Mouse (Mus musculus): ENCODE measurements around the gene Myl6b. TPM values are rescaled to one million over a fixed set of nuclear protein-coding genes. Genes with fewer than 3 reads are reported as not detected.
A peak's percentile ranks its signal among the peaks of the same experiment; 100 is the strongest.

The Myl6b gene
- polyA plus RNA-seq (2014; fragmentation: Nextera tagmentation; extraction: Ambion mirVana): 3.0 and 4.4 TPM in 2 replicates

DNA sequence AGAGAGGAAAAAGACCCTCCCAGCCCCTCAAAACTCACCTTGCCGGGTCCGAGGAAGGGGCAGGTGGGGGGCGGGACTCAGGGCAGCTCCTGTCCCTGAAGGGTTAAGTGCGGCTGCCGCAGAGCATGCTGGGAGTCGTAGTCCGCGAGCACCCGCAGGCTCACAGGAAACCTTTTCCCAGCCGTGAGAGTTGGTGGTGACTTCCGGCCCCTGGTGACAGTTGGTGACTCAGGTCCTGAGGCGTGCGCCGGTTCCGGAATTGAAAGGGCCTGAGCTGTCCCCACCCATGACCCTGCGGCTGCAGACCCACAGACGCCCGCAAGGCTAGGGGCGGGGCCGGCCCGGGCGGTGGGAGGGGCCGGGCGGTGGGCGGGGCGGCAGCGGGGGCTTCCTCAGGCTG, at the start of gene Myl6b:
Gene Myl6b (minus strand): TSS at position 96 of the 400 bp plus-strand sequence.
- TF ChIP-seq CTCF (IDR thresholded peaks at IDR 0.05; ENCODE audit: low read depth): no peak
- Histone ChIP-seq H3K9me3 (ENCODE audit: low read depth, low read length) (no peaks in the 10 kb centered on the region), H3K9ac (peak within 1 kb of the TSS; percentile 61), H3K36me3 (ENCODE audit: insufficient read depth) (no peaks in the 10 kb centered on the region), H3K27ac (ENCODE audit: low read depth) (peak within 1 kb of the TSS; percentile 93), H3K4me1 (ENCODE audit: insufficient read depth) (peaks cover 4% of the 10 kb centered on the region), H3K4me3 (ENCODE audit: low read depth, low read length) (peak within 1 kb of the TSS; percentile 57), H3K4me2 (peak within 1 kb of the TSS; percentile 84), H3K27me3 (ENCODE audit: insufficient read depth, low read length) (no peaks in the 10 kb centered on the region)
- ATAC-seq (ENCODE audit: insufficient read depth): peak; percentile 89
- DNase-seq: peak; percentile 98
- WGBS: 0% methylated on average over 27 of the region's 27 CpGs

DNA sequence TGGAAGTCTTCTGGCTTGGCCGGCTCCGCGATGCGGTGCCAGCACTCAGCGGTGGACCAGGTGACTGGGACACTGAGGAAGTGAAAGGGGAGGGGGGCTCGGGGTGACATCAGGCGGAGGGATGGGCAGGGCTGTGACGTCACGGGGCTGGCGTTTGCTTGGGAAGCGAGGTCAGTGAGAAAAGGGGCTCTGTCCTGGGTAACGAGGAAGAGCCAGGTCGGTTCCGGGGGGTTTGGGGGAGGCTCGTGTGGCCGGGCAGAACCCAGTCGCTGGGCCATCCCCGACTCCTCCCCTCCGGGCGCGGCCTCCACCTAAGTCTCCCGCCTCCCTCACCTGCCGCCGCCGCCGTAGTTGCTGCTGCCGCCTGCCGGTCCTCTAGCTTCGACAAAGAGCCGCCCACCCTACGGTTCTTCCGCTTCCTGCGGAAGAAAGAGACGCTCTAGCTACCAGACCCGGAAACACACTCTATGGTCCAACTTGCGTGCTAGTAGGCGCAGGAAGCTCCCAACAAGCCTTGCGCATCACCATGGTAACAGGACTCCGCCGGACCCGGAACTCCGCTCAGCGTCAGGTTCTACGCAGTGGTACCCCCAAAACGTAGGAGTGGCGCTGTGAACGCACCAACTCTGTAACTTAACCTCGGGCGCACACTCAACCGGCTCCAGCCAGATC, 49.0 kb upstream of the Myl6b start, which contains the start of gene Zc3h10:
Gene Zc3h10 (minus strand): TSS at position 414 of the 672 bp plus-strand sequence.
- H3K9me3 ChIP-seq (ENCODE audit: low read depth, low read length): no peaks in the 10 kb centered on the region
- ATAC-seq (ENCODE audit: insufficient read depth): peak; percentile 92
- H3K9ac ChIP-seq: peak within 1 kb of the TSS; percentile 96
- DNase-seq: peak; percentile 99
- peaks cover 37% of the 10 kb centered on the region for H3K36me3 ChIP-seq (ENCODE audit: insufficient read depth)
- no peaks in the 10 kb centered on the region for H3K27me3 ChIP-seq (ENCODE audit: insufficient read depth, low read length)
- WGBS: under 1% methylated on average over 50 of the region's 50 CpGs
- peak within 1 kb of the TSS; percentile 98 for H3K27ac ChIP-seq (ENCODE audit: low read depth)
- peak within 1 kb of the TSS; percentile 79 for H3K4me2 ChIP-seq
- H3K4me3 ChIP-seq (ENCODE audit: low read depth, low read length): peak within 1 kb of the TSS; percentile 86
- H3K4me1 ChIP-seq (ENCODE audit: insufficient read depth): no peaks in the 10 kb centered on the region
- TF ChIP-seq CTCF (IDR thresholded peaks at IDR 0.05; ENCODE audit: low read depth): peak; percentile 55

DNA sequence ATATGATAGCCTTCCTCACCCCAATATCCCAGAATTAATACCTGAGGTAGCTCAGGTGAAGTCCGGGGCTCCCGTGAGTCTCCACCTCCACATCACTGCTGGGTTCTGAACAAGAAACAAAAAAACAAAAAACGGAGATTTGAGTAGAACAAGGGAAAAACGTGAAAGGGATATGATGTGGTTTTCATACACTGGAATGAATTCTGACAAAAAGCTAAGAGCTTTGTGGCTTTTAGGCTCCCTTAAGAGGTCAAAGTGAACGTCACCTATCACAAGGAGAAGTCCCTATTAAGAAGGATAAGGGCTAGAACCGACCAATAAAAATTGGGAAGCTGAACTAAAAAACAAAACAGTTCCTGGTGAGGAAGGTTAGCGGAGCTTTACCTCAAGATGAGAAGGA, 48.3 kb upstream of the Myl6b start:
- H3K9ac ChIP-seq: peak overlapping the region; percentile 96
- H3K4me2 ChIP-seq: peak overlapping the region; percentile 79
- H3K27ac ChIP-seq (ENCODE audit: low read depth): peak overlapping the region; percentile 90
- DNase-seq (peak; percentile 14), ATAC-seq (ENCODE audit: insufficient read depth) (no peak)
- no peaks in the 10 kb centered on the region for H3K9me3 ChIP-seq (ENCODE audit: low read depth, low read length)
- H3K27me3 ChIP-seq (ENCODE audit: insufficient read depth, low read length): no peaks in the 10 kb centered on the region
- TF ChIP-seq CTCF (IDR thresholded peaks at IDR 0.05; ENCODE audit: low read depth): no peak
- peak overlapping the region; percentile 86 for H3K4me3 ChIP-seq (ENCODE audit: low read depth, low read length)
- H3K4me1 ChIP-seq (ENCODE audit: insufficient read depth): no peaks in the 10 kb centered on the region
- H3K36me3 ChIP-seq (ENCODE audit: insufficient read depth): peaks cover 43% of the 10 kb centered on the region
- WGBS: 19% methylated on average over 7 of the region's 7 CpGs

DNA sequence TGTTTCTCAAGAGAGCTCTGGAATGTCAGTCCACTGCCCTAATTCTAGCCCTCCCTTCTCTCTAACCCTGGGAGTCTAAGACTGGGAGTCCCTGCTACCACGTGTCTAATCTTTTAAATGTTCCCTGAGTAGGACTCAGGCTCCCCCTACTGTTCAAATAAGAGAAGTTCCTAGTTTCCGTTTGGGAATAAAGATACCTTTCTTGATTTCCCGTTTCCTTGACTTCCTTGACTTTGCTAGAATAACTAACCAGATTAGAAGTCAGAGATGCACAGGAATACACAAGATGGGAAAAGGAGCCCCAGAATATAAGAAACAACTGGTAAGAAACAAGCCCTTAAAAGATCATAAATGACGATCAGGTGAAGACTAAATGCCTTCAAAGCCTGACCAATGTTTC, 47.9 kb upstream of the Myl6b start:
- TF ChIP-seq CTCF (IDR thresholded peaks at IDR 0.05; ENCODE audit: low read depth): peak; percentile 80
- DNase-seq: peak; percentile 85
- H3K4me3 ChIP-seq (ENCODE audit: low read depth, low read length): peak overlapping the region; percentile 86
- no peaks in the 10 kb centered on the region for H3K9me3 ChIP-seq (ENCODE audit: low read depth, low read length)
- H3K27ac ChIP-seq (ENCODE audit: low read depth): peak overlapping the region; percentile 90
- peaks cover 43% of the 10 kb centered on the region for H3K36me3 ChIP-seq (ENCODE audit: insufficient read depth)
- 12% methylated on average over 4 of the region's 4 CpGs for WGBS
- no peaks in the 10 kb centered on the region for H3K27me3 ChIP-seq (ENCODE audit: insufficient read depth, low read length)
- H3K4me1 ChIP-seq (ENCODE audit: insufficient read depth): no peaks in the 10 kb centered on the region
- no peak for ATAC-seq (ENCODE audit: insufficient read depth)
- H3K4me2 ChIP-seq: peak overlapping the region; percentile 79
- peak overlapping the region; percentile 96 for H3K9ac ChIP-seq

DNA sequence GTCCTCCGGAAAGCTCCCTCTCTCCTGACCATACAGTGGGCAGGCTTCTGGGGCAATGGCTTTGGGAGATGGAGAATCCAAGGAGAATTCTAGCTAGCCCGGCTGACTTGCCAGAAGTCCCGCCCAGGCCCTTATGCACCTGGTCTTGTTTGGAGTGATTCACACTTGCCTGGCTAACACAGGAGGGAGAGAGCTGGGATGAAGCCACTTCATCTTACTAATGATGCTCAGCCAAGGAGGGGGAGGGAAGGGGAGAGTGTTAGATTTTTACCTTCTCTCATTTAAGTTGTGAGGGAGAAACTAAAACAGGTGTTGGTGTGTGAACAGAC, 47.0 kb upstream of the Myl6b start:
- no peaks in the 10 kb centered on the region for H3K27me3 ChIP-seq (ENCODE audit: insufficient read depth, low read length)
- H3K4me1 ChIP-seq (ENCODE audit: insufficient read depth): no peaks in the 10 kb centered on the region
- no peak for DNase-seq
- H3K4me3 ChIP-seq (ENCODE audit: low read depth, low read length): no peak overlapping the region
- no peak overlapping the region for H3K9ac ChIP-seq
- no peak for TF ChIP-seq CTCF (IDR thresholded peaks at IDR 0.05; ENCODE audit: low read depth)
- no peak overlapping the region for H3K27ac ChIP-seq (ENCODE audit: low read depth)
- H3K9me3 ChIP-seq (ENCODE audit: low read depth, low read length): no peaks in the 10 kb centered on the region
- 77% methylated on average over 3 of the region's 3 CpGs for WGBS
- no peak overlapping the region for H3K4me2 ChIP-seq
- peaks cover 43% of the 10 kb centered on the region for H3K36me3 ChIP-seq (ENCODE audit: insufficient read depth)
- ATAC-seq (ENCODE audit: insufficient read depth): no peak

DNA sequence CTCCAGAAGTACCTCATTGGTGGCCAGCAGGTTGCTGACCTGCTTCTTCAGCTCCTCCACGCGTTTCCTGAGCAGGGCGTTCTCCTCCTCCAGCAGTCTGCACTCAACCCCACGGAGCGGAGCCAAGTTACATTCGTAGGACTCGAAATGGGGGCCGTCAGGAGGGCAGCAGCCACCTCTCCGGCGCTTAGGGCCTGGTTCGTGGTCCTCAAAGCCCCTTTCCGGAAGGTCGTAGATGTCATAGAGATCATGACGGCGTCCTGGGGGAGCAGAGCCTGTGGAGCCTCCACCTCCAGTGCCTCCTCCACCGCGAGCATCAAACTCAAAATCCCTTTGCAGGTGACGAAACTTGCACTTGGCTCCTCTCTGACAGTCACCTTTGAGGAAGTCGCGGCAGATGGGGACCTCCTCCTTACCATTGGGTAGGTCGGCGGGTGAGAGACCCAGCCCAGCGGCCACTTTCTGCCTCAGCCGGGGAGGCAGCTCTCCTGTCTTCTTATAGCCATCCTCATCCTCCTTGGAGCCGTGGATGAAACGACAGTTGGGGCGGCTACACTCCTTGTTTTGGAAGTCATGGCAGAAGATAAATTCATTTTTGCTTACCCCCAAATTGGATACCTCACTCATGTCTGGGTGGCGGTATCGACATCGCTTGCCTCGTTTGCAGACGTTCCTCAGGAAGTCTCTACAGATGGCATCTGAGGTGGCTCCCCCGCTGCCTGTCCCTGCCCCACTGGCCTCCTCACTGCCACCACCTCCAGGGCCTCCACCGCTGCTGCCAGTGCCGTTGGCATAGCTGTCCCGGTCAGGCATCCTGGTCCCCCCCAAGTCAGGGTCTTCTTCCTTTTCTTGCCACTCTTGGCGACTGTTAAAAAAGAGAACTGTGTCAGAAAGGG, 46.4 kb upstream of the Myl6b start:
- no peak overlapping the region for H3K27ac ChIP-seq (ENCODE audit: low read depth)
- ATAC-seq (ENCODE audit: insufficient read depth) (no peak), DNase-seq (no peak)
- no peak overlapping the region for H3K4me3 ChIP-seq (ENCODE audit: low read depth, low read length)
- no peak overlapping the region for H3K4me2 ChIP-seq
- no peaks in the 10 kb centered on the region for H3K4me1 ChIP-seq (ENCODE audit: insufficient read depth)
- H3K9me3 ChIP-seq (ENCODE audit: low read depth, low read length): no peaks in the 10 kb centered on the region
- no peak overlapping the region for H3K9ac ChIP-seq
- no peaks in the 10 kb centered on the region for H3K27me3 ChIP-seq (ENCODE audit: insufficient read depth, low read length)
- 91% methylated on average over 37 of the region's 37 CpGs for WGBS
- peaks cover 43% of the 10 kb centered on the region for H3K36me3 ChIP-seq (ENCODE audit: insufficient read depth)
- TF ChIP-seq CTCF (IDR thresholded peaks at IDR 0.05; ENCODE audit: low read depth): no peak

DNA sequence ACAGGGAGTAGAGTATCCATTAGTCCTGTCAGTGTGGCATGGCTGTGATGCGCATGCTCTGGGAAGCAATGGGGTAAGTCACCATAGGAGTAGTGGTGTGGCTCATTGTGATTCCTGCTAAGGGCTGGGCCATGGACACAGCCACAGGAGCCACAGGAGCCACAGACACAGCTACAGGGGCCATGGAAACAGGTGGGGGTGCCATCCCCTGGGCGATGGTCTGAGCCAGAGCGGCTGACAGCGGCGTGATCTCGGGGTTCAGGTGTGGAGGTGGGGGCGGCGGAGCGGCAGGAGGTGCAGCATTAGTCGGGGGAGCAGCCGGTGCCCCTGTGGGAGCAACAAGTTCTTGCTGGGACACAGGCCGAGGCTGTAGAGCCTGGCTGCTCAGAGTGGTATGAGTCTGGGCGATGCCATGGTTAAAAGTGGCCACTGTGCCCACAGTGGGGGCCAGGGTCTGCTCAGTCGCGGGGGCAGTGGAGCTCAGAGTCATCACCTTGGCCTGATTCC, 45.7 kb upstream of the Myl6b start:
- Histone ChIP-seq H3K9me3 (ENCODE audit: low read depth, low read length) (no peaks in the 10 kb centered on the region), H3K27ac (ENCODE audit: low read depth) (no peak overlapping the region), H3K27me3 (ENCODE audit: insufficient read depth, low read length) (no peaks in the 10 kb centered on the region), H3K4me1 (ENCODE audit: insufficient read depth) (no peaks in the 10 kb centered on the region), H3K4me2 (no peak overlapping the region), H3K9ac (no peak overlapping the region; the same call in 1 of the 2 replicates), H3K36me3 (ENCODE audit: insufficient read depth) (peaks cover 43% of the 10 kb centered on the region), H3K4me3 (ENCODE audit: low read depth, low read length) (no peak overlapping the region)
- ATAC-seq (ENCODE audit: insufficient read depth) (no peak), DNase-seq (no peak)
- TF ChIP-seq CTCF (IDR thresholded peaks at IDR 0.05; ENCODE audit: low read depth): no peak
- WGBS: 95% methylated on average over 15 of the region's 15 CpGs
